Mouse (Mus musculus) urinary bladder, postnatal 4 days (tissue): ENCODE measurements around the gene Mymx.

Experiments
- DNase-seq, 2 experiments: peaks; one replicate each; pipeline ENCODE4 v3.0.0; 2021 to 2022; ENCODE audit warnings: low spot score in 2 of 2

Mymx gene

GRCm38 (mm10) chr17:45610144-45610866 is 8.4 kb upstream of the Mymx start:
- DNase-seq: no peak

- no peak for DNase-seq
Observed at GRCm38 (mm10) chr17:45608396-45608795, 6.5 kb upstream of the Mymx start.

GRCm38 (mm10) chr17:45606992-45607879 is 5.3 kb upstream of the Mymx start:
- no peak for DNase-seq

GRCm38 (mm10) chr17:45602984-45603383 is 1.1 kb upstream of the Mymx start:
- DNase-seq: no peak

- DNase-seq: no peak
Observed at GRCm38 (mm10) chr17:45601325-45601724, 577 bp downstream of the Mymx start.

- no peak for DNase-seq
Observed at GRCm38 (mm10) chr17:45600267-45600666, 1.6 kb downstream of the Mymx start.

- peak in 1 of 2 experiments; percentile 62 for DNase-seq
Observed at GRCm38 (mm10) chr17:45599446-45600242, 2.3 kb downstream of the Mymx start, which contains the start of gene Slc29a1. TSS of gene Slc29a1 (minus strand) at chr17:45599606.

- DNase-seq: no peak
Observed at GRCm38 (mm10) chr17:45598891-45599290, 3.0 kb downstream of the Mymx start.

- DNase-seq: no peak
Observed at GRCm38 (mm10) chr17:45598376-45598775, 3.5 kb downstream of the Mymx start.

- DNase-seq: no peak
Observed at GRCm38 (mm10) chr17:45597787-45598186, 4.1 kb downstream of the Mymx start.

GRCm38 (mm10) chr17:45596631-45597396 is 5.1 kb downstream of the Mymx start:
- peak; percentile 72 to 83 for DNase-seq

GRCm38 (mm10) chr17:45595736-45596390 is 6.0 kb downstream of the Mymx start:
- no peak for DNase-seq

GRCm38 (mm10) chr17:45594881-45595735 is 6.8 kb downstream of the Mymx start:
- DNase-seq: peak; percentile 78 to 81

GRCm38 (mm10) chr17:45594195-45594594 is 7.7 kb downstream of the Mymx start:
- no peak for DNase-seq

- DNase-seq: no peak
Observed at GRCm38 (mm10) chr17:45593479-45593878, 8.4 kb downstream of the Mymx start.

- peak in 1 of 2 experiments; percentile 64 for DNase-seq
Observed at GRCm38 (mm10) chr17:45592606-45593431, 9.1 kb downstream of the Mymx start.

GRCm38 (mm10) chr17:45591701-45592605 is 9.9 kb downstream of the Mymx start:
- peak in 1 of 2 experiments; percentile 52 for DNase-seq

GRCm38 (mm10) chr17:45590410-45590809 is 11.5 kb downstream of the Mymx start:
- no peak for DNase-seq
